ENCODE assay signal across 24 mouse cellular contexts in the genomic region with DNA sequence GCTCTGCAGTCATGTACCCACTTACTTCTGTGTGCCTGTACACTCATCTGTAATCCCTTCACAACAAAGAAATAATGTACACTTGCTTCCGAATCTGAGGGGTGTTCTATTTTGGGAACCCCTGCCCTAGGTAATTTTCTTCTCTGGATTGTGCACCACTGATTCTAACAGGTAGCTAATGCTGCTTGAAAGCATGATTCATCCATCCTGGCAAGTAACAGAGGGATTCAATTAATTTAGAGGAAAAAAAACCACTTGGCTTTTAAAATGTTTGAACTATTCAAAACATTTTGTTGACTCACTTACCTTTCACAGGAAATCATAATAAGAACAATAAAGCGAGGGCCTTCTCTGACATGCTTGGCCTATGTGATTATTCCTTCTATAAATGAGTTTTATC. TPM values are rescaled to one million over a fixed set of nuclear protein-coding genes. Genes with fewer than 3 reads are reported as not detected.
DNase-seq lines count a peak whose midpoint lies in the region; ATAC-seq and TF ChIP-seq lines count a peak whose summit lies in the region.
"Had no signal": no experiment of that assay in that cellular context is flagged by ENCODE, and none has a peak within 500 bp of the region (broad histone marks: within the 10 kb centered on the region; RNA-seq: fewer than 3 reads in every experiment).

No protein-coding gene starts in this region.

- no peak for TF ChIP-seq CTCF in Patski (IDR thresholded peaks at IDR 0.05)

- H3K4me2 ChIP-seq in midbrain, embryonic 16.5 days (ENCODE audit: low read length) = no peak overlapping the region
- H3K4me2 ChIP-seq: embryonic facial prominence, embryonic 12.5 days; forebrain, embryonic 12.5 days had no signal

- in situ Hi-C loops in Patski (cut with MboI; ENCODE audit: low pct_unique_long_range_greater_than_20kb) = loop anchor here (25.0 kb wide), 1 partner anchor 623 kb away; no protein-coding TSS in a partner anchor

- H3K4me3 ChIP-seq in limb, embryonic 10.5 days = no peak overlapping the region
- no peak overlapping the region for H3K4me3 ChIP-seq in midbrain, embryonic 16.5 days (ENCODE audit: low read depth, low read length)
- H3K4me3 ChIP-seq: embryonic facial prominence, embryonic 10.5 days; embryonic facial prominence, embryonic 12.5 days; forebrain, embryonic 10.5 days; forebrain, embryonic 12.5 days had no signal

- CTCF ChIA-PET in Patski (lab: Charles Lee) = interaction anchor here (1.2 kb wide), 2 partner anchors 11 to 15 kb away, joined by 3 read pairs; no protein-coding TSS in a partner anchor

- WGBS in limb, embryonic 10.5 days = 81% methylated on average over 2 of the region's 2 CpGs
- 88% methylated on average over 2 of the region's 2 CpGs for WGBS in midbrain, embryonic 16.5 days

- H3K27me3 ChIP-seq in Patski = no peaks in the 10 kb centered on the region
- no peaks in the 10 kb centered on the region for H3K27me3 ChIP-seq in limb, embryonic 10.5 days (ENCODE audit: low read depth, poor library complexity, severe bottlenecking)
- H3K27me3 ChIP-seq in midbrain, embryonic 16.5 days (ENCODE audit: control insufficient read depth, insufficient read depth, low read depth, low read length) = no peaks in the 10 kb centered on the region
- H3K27me3 ChIP-seq: CH12.LX; embryonic facial prominence, embryonic 12.5 days; forebrain, embryonic 12.5 days had no signal

- peak; percentile 40 for DNase-seq in Muller cell, postnatal 12 days (ENCODE audit: inconsistent ontology term)
- no peak for DNase-seq in Patski (ENCODE audit: low read depth, low spot score)
- no peak for DNase-seq in limb, embryonic 10.5 days (ENCODE audit: low spot score)
- DNase-seq in urinary bladder, postnatal 10 days (ENCODE audit: low spot score) = no peak
- DNase-seq in lung, postnatal 36 days = no peak
- DNase-seq: adrenal gland, adult 2 months; adrenal gland, postnatal 14 days; adrenal gland, postnatal 36 days; B cell, adult 2 months; cerebellum, adult 11-12 months; cerebellum, adult 2 months; cerebellum, adult 9-10 months; cerebellum, postnatal 10 days; cerebellum, postnatal 25 days had no signal

- POLR2A ChIA-PET in Patski (lab: Charles Lee) = no interaction called here

- peak; percentile 60 for ATAC-seq in Patski
- ATAC-seq in midbrain, embryonic 16.5 days = no peak
- ATAC-seq: CD4-positive, CD25-positive, alpha-beta regulatory T cell, adult 4 months; forebrain, embryonic 14.5 days; forebrain, embryonic 16.5 days had no signal

- H3K9me3 ChIP-seq in limb, embryonic 10.5 days (replicated peaks) = no peaks in the 10 kb centered on the region
- H3K9me3 ChIP-seq in midbrain, embryonic 16.5 days (replicated peaks; ENCODE audit: control insufficient read depth, low read length, poor library complexity, severe bottlenecking) = no peaks in the 10 kb centered on the region
- H3K9me3 ChIP-seq: embryonic facial prominence, embryonic 10.5 days; embryonic facial prominence, embryonic 12.5 days had no signal

- H3K9ac ChIP-seq in midbrain, embryonic 16.5 days (ENCODE audit: low read depth, low read length) = no peak overlapping the region
- H3K9ac ChIP-seq: embryonic facial prominence, embryonic 12.5 days; forebrain, embryonic 12.5 days had no signal

- no peaks in the 10 kb centered on the region for H3K36me3 ChIP-seq in limb, embryonic 10.5 days
- no peaks in the 10 kb centered on the region for H3K36me3 ChIP-seq in midbrain, embryonic 16.5 days (ENCODE audit: control insufficient read depth, insufficient read depth, low read length)
- H3K36me3 ChIP-seq: embryonic facial prominence, embryonic 10.5 days; embryonic facial prominence, embryonic 12.5 days; forebrain, embryonic 10.5 days; forebrain, embryonic 12.5 days; G1E had no signal

- H3K4me1 ChIP-seq in limb, embryonic 10.5 days = peaks cover 15% of the 10 kb centered on the region
- H3K4me1 ChIP-seq in midbrain, embryonic 16.5 days (ENCODE audit: control insufficient read depth, insufficient read depth, low read length) = no peaks in the 10 kb centered on the region
- H3K4me1 ChIP-seq: embryonic facial prominence, embryonic 12.5 days; forebrain, embryonic 10.5 days; forebrain, embryonic 12.5 days had no signal

- peak overlapping the region; percentile 36; the same call in 1 of the 2 replicates for H3K27ac ChIP-seq in limb, embryonic 10.5 days
- H3K27ac ChIP-seq in midbrain, embryonic 16.5 days (ENCODE audit: low read length) = no peak overlapping the region
- H3K27ac ChIP-seq: embryonic facial prominence, embryonic 10.5 days; embryonic facial prominence, embryonic 12.5 days; forebrain, embryonic 10.5 days; forebrain, embryonic 12.5 days had no signal

RNA-seq across cellular contexts. Expression of a gene that starts 1.2 kb away (rescaled TPM):
- polyA plus RNA-seq in Patski (2021) = 0.18 TPM
- 0.18 and 0.24 TPM in 2 replicates for polyA plus RNA-seq in limb, embryonic 10.5 days (2016; fragmentation: Nextera tagmentation; extraction: Ambion mirVana)
- 0.60 and 0.63 TPM in 2 replicates for polyA plus RNA-seq in midbrain, embryonic 16.5 days (2015; fragmentation: Nextera tagmentation; extraction: Ambion mirVana)
- polyA plus RNA-seq: forebrain, embryonic 10.5 days; G1E had no signal
